Mouse (Mus musculus) hindbrain, embryonic 11.5 days (tissue): ENCODE measurements around the gene Tfap2b. TPM values are rescaled to one million over a fixed set of nuclear protein-coding genes. Genes with fewer than 3 reads are reported as not detected.

ENCODE experiments used
- ATAC-seq: fragments of 200-750 bp; cut with Nextera tagmentation; 2 replicates; pipeline ENCODE4 v1.8.0; 2017; ENCODE audit warnings: mild to moderate bottlenecking, moderate TSS enrichment, moderate library complexity; ENCODE audit not compliant: low FRiP score
- DNase-seq: peaks from one replicate; pipeline ENCODE4 v3.0.0-alpha.2; 2015; ENCODE audit warnings: low spot score
- H3K27ac ChIP-seq: fragments of 300-500 bp; sonication (generic); 2 replicates; pipeline ENCODE4 v1.5.1; 2014; ENCODE audit warnings: mild to moderate bottlenecking, low read depth, low read length
- H3K27me3 ChIP-seq: fragments of 300-500 bp; sonication (generic); 2 replicates; pipeline ENCODE4 v1.6.1; 2014; ENCODE audit warnings: mild to moderate bottlenecking, low read length, moderate library complexity, mixed read lengths; ENCODE audit not compliant: control insufficient read depth, insufficient read depth
- H3K36me3 ChIP-seq: fragments of 300-500 bp; sonication (generic); 2 replicates; pipeline ENCODE4 v1.6.1; 2014; ENCODE audit warnings: mild to moderate bottlenecking, low read length, moderate library complexity, mixed read lengths; ENCODE audit not compliant: control insufficient read depth, insufficient read depth
- H3K4me1 ChIP-seq: fragments of 300-500 bp; sonication (generic); replicated peaks from 2 replicates; pipeline ENCODE4 v1.6.1; 2014; ENCODE audit warnings: low read length, mixed read lengths; ENCODE audit not compliant: control insufficient read depth, insufficient read depth
- H3K4me2 ChIP-seq: fragments of 300-500 bp; sonication (generic); replicated peaks from 2 replicates; pipeline ENCODE4 v1.6.1; 2014; ENCODE audit warnings: mild to moderate bottlenecking, low read depth, low read length
- H3K4me3 ChIP-seq: fragments of 300-500 bp; sonication (generic); 2 replicates; pipeline ENCODE4 v1.5.1; 2014; ENCODE audit warnings: low read depth, low read length
- H3K9ac ChIP-seq: fragments of 300-500 bp; sonication (generic); 2 replicates; pipeline ENCODE4 v1.6.1; 2014; ENCODE audit warnings: low read depth, low read length
- H3K9me3 ChIP-seq: fragments of 300-500 bp; sonication (generic); 2 replicates; pipeline ENCODE4 v1.6.1; 2016; ENCODE audit warnings: low read length; ENCODE audit not compliant: control insufficient read depth
- WGBS: fragments of 180-500 bp; shearing (Covaris S2); extraction: QIAGEN DNeasy Blood & Tissue Kit; methylation state at CpG from one replicate; pipeline ENCODE4 v1.1.7; 2014; 5-methylcytosine and 5-hydroxymethylcytosine counted together
- polyA plus RNA-seq: library from polyadenylated mRNA; unstranded; fragments of >200 nt; fragmentation: Nextera tagmentation; extraction: Ambion mirVana; gene quantifications from 2 replicates; pipeline ENCODE4 v1.2.1, GENCODE M21; 2014

Gene Tfap2b
- polyA plus RNA-seq = 72.5 and 75.7 TPM in 2 replicates

- Histone ChIP-seq H3K27ac (peak within 1 kb of the TSS; percentile 81), H3K9me3 (no peaks in the 10 kb centered on the region), H3K4me2 (peak within 1 kb of the TSS; percentile 32), H3K4me1 (no peaks in the 10 kb centered on the region), H3K36me3 (no peaks in the 10 kb centered on the region), H3K9ac (peak within 1 kb of the TSS; percentile 69), H3K27me3 (peaks cover 36% of the 10 kb centered on the region), H3K4me3 (peak within 1 kb of the TSS; percentile 41)
- peak; percentile 68 for ATAC-seq
- WGBS = under 1% methylated on average over 26 of the region's 26 CpGs
- DNase-seq = peak; percentile 67
These were observed at the start of gene Tfap2b for GRCm38 (mm10) chr1:19208641-19209358. Gene Tfap2b (plus strand): TSS chr1:19208914.

DNA sequence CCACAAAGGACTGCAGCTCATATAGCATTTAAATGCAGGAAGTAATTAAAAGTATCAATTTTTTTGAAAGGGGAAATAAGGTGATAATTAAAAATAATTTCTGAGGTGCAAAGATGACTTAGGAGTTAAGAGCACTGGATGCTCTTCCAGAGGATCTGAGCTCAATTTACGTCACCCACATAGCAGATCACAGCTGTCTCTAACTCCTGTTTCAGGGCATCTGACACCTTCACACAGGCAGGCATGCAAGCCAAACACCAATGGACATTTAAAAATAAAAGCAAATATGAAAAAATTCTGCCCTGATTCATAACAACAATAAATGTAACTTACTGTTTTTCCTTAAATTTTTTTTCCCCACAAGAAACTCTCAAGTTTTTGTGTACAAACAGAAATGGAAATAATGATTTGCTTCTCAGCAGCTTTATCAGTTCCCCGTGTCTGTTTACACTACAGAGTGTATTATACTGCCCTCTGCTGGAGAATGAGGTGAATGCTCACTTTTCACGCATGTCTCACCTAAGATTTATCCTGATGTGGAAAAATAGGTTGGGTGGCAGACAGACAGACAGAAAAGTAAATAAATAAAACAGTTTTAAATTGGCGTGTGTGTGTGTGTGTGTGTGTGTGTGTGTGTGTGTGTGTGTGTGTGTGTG is 29.8 kb upstream of the Tfap2b start:
- no peak overlapping the region for H3K9ac ChIP-seq
- no peaks in the 10 kb centered on the region for H3K9me3 ChIP-seq
- no peaks in the 10 kb centered on the region for H3K27me3 ChIP-seq
- H3K36me3 ChIP-seq = no peaks in the 10 kb centered on the region
- DNase-seq (peak; percentile 71), ATAC-seq (no peak)
- 14% methylated on average over 4 of the region's 4 CpGs for WGBS
- no peak overlapping the region for H3K4me3 ChIP-seq
- no peaks in the 10 kb centered on the region for H3K4me1 ChIP-seq
- H3K27ac ChIP-seq = no peak overlapping the region
- H3K4me2 ChIP-seq = no peak overlapping the region

DNA sequence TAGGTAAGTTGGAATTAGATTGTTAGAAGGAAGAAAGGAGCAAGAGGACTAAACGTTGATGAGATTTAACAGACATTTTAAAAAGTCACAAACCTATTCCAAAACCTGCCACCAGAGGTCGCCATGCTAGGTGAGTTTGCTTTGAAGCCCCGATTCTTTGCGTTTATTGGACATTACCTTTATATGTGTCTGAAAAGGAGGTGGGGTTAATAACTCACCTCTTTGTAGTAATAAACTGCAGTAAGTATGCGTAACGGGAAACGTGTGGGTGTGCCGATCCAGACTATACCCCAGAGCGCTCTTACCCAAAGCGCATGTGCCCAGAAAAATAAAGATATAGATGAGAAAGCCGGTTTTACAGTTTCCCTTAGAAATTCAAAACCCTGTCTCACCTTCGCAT is 3.1 kb upstream of the Tfap2b start:
- 4% methylated on average over 12 of the region's 12 CpGs for WGBS
- H3K36me3 ChIP-seq = no peaks in the 10 kb centered on the region
- no peaks in the 10 kb centered on the region for H3K9me3 ChIP-seq
- DNase-seq (peak; percentile 82), ATAC-seq (peak; percentile 37; the same call in 1 of the 2 replicates)
- no peaks in the 10 kb centered on the region for H3K4me1 ChIP-seq
- no peak overlapping the region for H3K27ac ChIP-seq
- H3K4me3 ChIP-seq = no peak overlapping the region
- H3K9ac ChIP-seq = no peak overlapping the region
- H3K4me2 ChIP-seq = peak overlapping the region; percentile 34
- peaks cover 10% of the 10 kb centered on the region; the same call in 1 of the 2 replicates for H3K27me3 ChIP-seq

DNA sequence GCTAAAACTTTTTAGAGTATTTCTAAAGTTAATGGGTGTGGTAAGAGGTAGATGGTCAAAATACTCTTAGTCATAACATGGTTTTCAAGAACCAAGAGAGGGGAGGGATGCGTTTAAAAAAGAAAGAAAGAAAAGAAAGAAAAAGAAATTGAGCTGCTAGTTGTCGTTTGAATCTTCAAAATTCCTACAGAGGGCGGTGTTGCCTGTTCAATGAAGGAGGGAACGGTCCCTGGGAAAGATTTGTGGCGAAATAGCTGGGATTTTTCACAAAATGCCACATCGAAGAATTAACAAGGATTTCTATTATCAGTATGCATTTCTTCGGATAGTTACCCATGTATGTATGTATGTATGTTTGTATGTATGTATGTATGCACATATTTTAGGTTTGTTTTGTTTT is 2.5 kb upstream of the Tfap2b start:
- ATAC-seq (peak; percentile 17; the same call in 1 of the 2 replicates), DNase-seq (peak; percentile 71)
- H3K9me3 ChIP-seq = no peaks in the 10 kb centered on the region
- no peak overlapping the region for H3K9ac ChIP-seq
- H3K36me3 ChIP-seq = no peaks in the 10 kb centered on the region
- peaks cover 15% of the 10 kb centered on the region; the same call in 1 of the 2 replicates for H3K27me3 ChIP-seq
- 2% methylated on average over 7 of the region's 7 CpGs for WGBS
- no peak overlapping the region for H3K4me3 ChIP-seq
- no peak overlapping the region for H3K4me2 ChIP-seq
- no peaks in the 10 kb centered on the region for H3K4me1 ChIP-seq
- H3K27ac ChIP-seq = no peak overlapping the region

DNA sequence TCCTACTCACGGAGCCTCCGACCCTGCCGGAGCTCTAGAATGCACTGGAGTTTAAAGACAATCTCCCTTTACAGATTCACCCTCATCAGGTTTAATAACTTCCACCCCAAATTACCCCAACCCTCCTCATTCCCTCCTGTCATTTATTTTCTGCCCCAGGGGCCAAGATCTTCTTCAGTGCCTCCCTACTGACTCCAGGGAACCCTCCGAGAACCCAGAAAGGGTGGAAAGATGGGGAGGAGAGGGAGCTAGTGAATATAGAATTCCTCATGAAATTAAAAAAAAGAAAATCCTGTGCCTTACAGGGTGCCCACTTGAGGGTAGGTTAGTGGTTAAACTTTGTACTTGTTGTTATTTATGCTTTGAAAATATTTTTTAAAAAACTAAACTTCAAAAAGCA is 1.1 kb upstream of the Tfap2b start:
- Histone ChIP-seq H3K27me3 (peaks cover 25% of the 10 kb centered on the region), H3K36me3 (no peaks in the 10 kb centered on the region), H3K4me3 (no peak overlapping the region), H3K9ac (no peak overlapping the region), H3K9me3 (no peaks in the 10 kb centered on the region), H3K27ac (no peak overlapping the region), H3K4me2 (no peak overlapping the region), H3K4me1 (no peaks in the 10 kb centered on the region)
- 0% methylated on average over 4 of the region's 4 CpGs for WGBS
- no peak for ATAC-seq
- DNase-seq = peak; percentile 32

DNA sequence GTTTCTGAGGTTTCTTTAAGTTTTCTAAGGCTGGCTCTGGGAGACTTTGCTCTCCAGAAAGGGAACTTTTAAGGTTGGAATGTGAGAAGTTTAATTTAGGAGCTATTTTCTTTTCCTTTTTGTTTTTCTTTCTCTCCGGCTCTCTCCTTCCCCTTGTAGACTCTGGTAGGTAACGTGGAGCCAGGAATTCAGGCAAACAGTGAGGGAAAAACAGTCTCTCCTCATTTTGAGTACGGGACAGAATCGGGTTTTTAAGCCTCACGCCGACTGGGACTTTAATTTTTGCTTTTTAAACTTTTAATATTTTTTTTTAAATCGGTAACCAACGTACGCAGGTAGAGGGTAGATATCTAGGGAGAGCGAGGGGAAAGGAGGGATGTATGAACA is 638 bp downstream of the Tfap2b start:
- Histone ChIP-seq H3K4me1 (no peaks in the 10 kb centered on the region), H3K9ac (peak overlapping the region; percentile 69), H3K9me3 (no peaks in the 10 kb centered on the region), H3K36me3 (no peaks in the 10 kb centered on the region), H3K4me3 (peak overlapping the region; percentile 41), H3K4me2 (peak overlapping the region; percentile 32; the same call in 1 of the 2 replicates), H3K27me3 (peaks cover 40% of the 10 kb centered on the region), H3K27ac (peak overlapping the region; percentile 81)
- ATAC-seq = no peak
- under 1% methylated on average over 10 of the region's 10 CpGs for WGBS
- peak; percentile 52 for DNase-seq

DNA sequence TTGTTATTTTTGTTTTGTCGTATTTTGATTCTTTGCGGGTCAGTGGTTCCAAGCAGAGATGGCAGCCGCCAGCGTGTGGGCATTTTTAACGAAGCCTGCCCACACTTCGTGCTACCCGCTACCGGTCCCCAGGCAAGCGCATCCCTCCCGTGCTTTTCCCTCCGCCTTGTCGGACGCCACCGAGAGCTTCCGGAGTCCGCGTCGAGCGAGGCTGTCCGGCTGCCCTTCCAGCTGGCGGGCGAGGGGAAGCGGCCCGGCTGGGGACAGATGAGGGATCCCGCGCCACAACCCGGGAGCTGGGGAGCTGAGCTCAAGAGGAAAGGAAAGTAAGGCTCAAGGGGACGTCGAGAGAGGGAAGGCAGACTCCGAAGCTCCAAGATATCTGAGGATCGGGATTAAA is 1.1 kb downstream of the Tfap2b start:
- Histone ChIP-seq H3K9me3 (no peaks in the 10 kb centered on the region), H3K4me3 (peak overlapping the region; percentile 41)

GRCm38 (mm10) chr1:19210215-19211032 is 1.7 kb downstream of the Tfap2b start:
- Histone ChIP-seq H3K27me3 (peaks cover 49% of the 10 kb centered on the region), H3K4me2 (peak overlapping the region; percentile 32), H3K9me3 (no peaks in the 10 kb centered on the region), H3K27ac (peak overlapping the region; percentile 81), H3K4me1 (no peaks in the 10 kb centered on the region), H3K4me3 (peak overlapping the region; percentile 41), H3K9ac (peak overlapping the region; percentile 69), H3K36me3 (no peaks in the 10 kb centered on the region)
- ATAC-seq = peak; percentile 36
- WGBS = under 1% methylated on average over 30 of the region's 30 CpGs
- peak; percentile 69 for DNase-seq

More for the DNA sequence above, 1.1 kb downstream of the Tfap2b start:
- Histone ChIP-seq H3K4me2 (peak overlapping the region; percentile 32), H3K36me3 (no peaks in the 10 kb centered on the region), H3K9ac (peak overlapping the region; percentile 69), H3K4me1 (no peaks in the 10 kb centered on the region), H3K27ac (peak overlapping the region; percentile 81), H3K27me3 (peaks cover 44% of the 10 kb centered on the region)
- under 1% methylated on average over 31 of the region's 31 CpGs for WGBS
- peak; percentile 68 for DNase-seq
- ATAC-seq = no peak
